Mouse (Mus musculus): ENCODE measurements at regions not wholly inside any gene's neighbourhood (a gene's known extent, or its start where the extent isn't known, plus 50 kb on each side); places are given as distances from the start of the nearest gene placed in this dataset.

DNA sequence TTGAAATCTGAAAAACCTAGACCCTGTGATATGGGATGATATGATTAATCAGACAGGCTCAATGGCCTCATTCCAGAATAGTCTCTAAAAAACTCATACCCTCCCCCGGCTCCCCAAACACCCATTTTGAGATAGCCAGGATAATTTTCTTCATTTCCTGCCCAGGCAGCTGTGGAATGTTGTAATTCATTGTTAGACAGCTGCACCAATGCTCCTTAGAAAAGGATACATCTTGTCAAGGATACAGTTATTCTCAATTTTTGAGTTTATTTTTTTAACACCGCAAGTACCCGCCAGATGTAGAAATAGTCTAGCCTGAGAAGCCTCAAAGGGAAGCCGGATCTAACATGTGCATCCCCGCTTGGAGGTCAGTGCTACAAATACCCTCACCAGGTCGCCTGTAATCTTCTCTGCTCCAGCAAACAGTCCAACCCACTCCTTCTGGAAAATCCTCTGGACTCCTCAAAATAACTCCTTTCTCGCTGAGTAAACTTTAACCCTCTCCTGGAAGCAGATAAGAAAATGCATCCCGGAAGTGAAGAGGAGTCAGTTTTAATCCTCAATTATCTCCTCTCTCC, 673.1 kb downstream of the Diaph3 start:
- no peak for TF ChIP-seq CTCF (IDR thresholded peaks at IDR 0.05; ENCODE audit: borderline replicate concordance, insufficient read depth, low read length)
- no peak for TF ChIP-seq POLR2A (IDR thresholded peaks at IDR 0.05; ENCODE audit: low read depth, low read length)

All from embryonic fibroblast, embryonic 13.5 days (primary cell).